Mouse (Mus musculus) testis, adult 2 months (tissue): Measurements from ENCODE around the gene Tns1.

ENCODE experiments used
- CTCF ChIP-seq: fragments of 200-500 bp; IDR thresholded peaks from 2 replicates; pipeline ENCODE4 v1.5.1; 2012; ENCODE audit warnings: low read depth, mild to moderate bottlenecking, inconsistent platforms, low read length, moderate library complexity; ENCODE audit not compliant: control insufficient read depth, insufficient read depth, insufficient replicate concordance
- POLR2A ChIP-seq: fragments of 200-500 bp; IDR thresholded peaks from 2 replicates; pipeline ENCODE4 v1.6.1; 2012; ENCODE audit warnings: low read depth, mild to moderate bottlenecking, inconsistent platforms, low read length, moderate library complexity; ENCODE audit not compliant: control insufficient read depth

DNA sequence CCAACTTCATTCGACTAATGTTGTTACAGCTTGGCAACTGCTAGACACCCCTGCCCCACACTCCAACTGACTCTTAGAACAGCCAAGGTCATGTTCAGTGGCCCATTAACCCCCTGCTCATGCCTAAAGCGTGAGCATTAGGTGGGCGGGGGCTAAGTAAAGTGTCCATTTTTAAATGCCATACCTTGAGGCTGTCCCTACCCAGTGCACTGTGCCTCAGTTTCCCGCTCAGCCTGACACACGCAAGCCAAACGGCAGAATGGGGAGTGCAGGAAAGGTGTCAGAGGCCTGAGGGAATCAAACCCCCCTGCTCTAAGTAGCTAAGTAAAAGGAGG lies 12.6 kb downstream of the Tns1 start:
- no peak for TF ChIP-seq POLR2A
- no peak for TF ChIP-seq CTCF
